ENCODE assay signal across 10 mouse cellular contexts in genomic region chr17:12689537-12689936, GRCm38 (mm10). TPM values are rescaled to one million over a fixed set of nuclear protein-coding genes. Genes with fewer than 3 reads are reported as not detected.
DNase-seq lines count a peak whose midpoint lies in the region; ATAC-seq and TF ChIP-seq lines count a peak whose summit lies in the region.
"Had no signal": no experiment of that assay in that cellular context is flagged by ENCODE, and none has a peak within 500 bp of the region (broad histone marks: within the 10 kb centered on the region; RNA-seq: fewer than 3 reads in every experiment).

No protein-coding gene starts in this region.

- H3K79me2 ChIP-seq in heart, adult 2 months (replicated peaks; ENCODE audit: control insufficient read depth, insufficient read depth, low read length): no peaks in the 10 kb centered on the region

- peaks cover 6% of the 10 kb centered on the region; the same call in 1 of the 2 replicates for H3K4me1 ChIP-seq in heart, adult 2 months (ENCODE audit: control insufficient read depth, insufficient read depth, low read length)

- H3K36me3 ChIP-seq in heart, adult 2 months (ENCODE audit: control insufficient read depth, insufficient read depth, low read length): no peaks in the 10 kb centered on the region

- ATAC-seq in granulocyte monocyte progenitor cell, adult 5-6 weeks (replicated peaks; ENCODE audit: poor library complexity, severe bottlenecking): no peak; the same call in 1 of the 2 replicates

- TF ChIP-seq CTCF in heart, adult 2 months (IDR thresholded peaks at IDR 0.05): peak; percentile 74

- DNase-seq in heart, adult 2 months: peak in 1 of 2 experiments; percentile 24
- DNase-seq in heart, postnatal 25 days (ENCODE audit: low spot score): no peak
- DNase-seq in right cerebral cortex, postnatal 10 days (ENCODE audit: low spot score in 2 of 2): peak; percentile 58 to 71
- DNase-seq in right cerebral cortex, adult 18-20 months: no peak
- DNase-seq in heart, postnatal 10 days: peak; percentile 45 to 66
- peak; percentile 64 for DNase-seq in naive thymus-derived CD4-positive, alpha-beta T cell, adult 2 months (ENCODE audit: low read depth)
- DNase-seq in c-Kit-positive CD71-positive TER-119-positive erythroid progenitor cells, embryonic 14.5 days (ENCODE audit: low spot score): no peak

- TF ChIP-seq POLR2A in heart, adult 2 months (IDR thresholded peaks at IDR 0.05; ENCODE audit: insufficient read depth, low read depth, low read length): no peak

- no peaks in the 10 kb centered on the region for H3K27me3 ChIP-seq in heart, adult 2 months (ENCODE audit: control insufficient read depth, insufficient read depth, low read length)

- intact Hi-C loops in heart, adult 2 months (cut with DNase I): no loop called here
- intact Hi-C loops in heart, postnatal 25 days (cut with DNase I): no loop called here
- intact Hi-C loops in heart, postnatal 10 days (cut with DNase I): loop anchor here (1.0 kb wide), 1 partner anchor 274 kb away; no protein-coding TSS in a partner anchor

- 68% methylated on average over 3 of the region's 3 CpGs for WGBS in heart, adult 2 months

- TF ChIP-seq EP300 in heart, adult 2 months (IDR thresholded peaks at IDR 0.05; ENCODE audit: insufficient read depth, low read depth, low read length): no peak

- H3K27ac ChIP-seq in heart, adult 2 months: peak overlapping the region; percentile 83
- H3K27ac ChIP-seq: macrophage had no signal

- H3K9ac ChIP-seq in heart, adult 2 months (ENCODE audit: low read depth, low read length): no peak overlapping the region

- no peak overlapping the region for H3K4me3 ChIP-seq in heart, adult 2 months

RNA-seq across cellular contexts. Expression of gene Slc22a1, which starts 13.9 kb away (rescaled TPM):
- total RNA-seq in heart, adult 2 months (2021): 10 to 100 TPM in 1 of 2 experiments, 1 to 10 TPM in 1; 7.9 to 10.8 TPM
- 2.7 and 9.0 TPM in 2 replicates for polyA plus RNA-seq in heart, adult 2 months (2012; rRNA removed)
- 10 to 100 TPM; 11.3 to 12.8 TPM for total RNA-seq in heart, postnatal 25 days (2021)
- total RNA-seq in heart, postnatal 10 days (2021): 1 to 10 TPM; 2.3 to 3.4 TPM
- not detected in 2 replicates for total RNA-seq in granulocyte monocyte progenitor cell, adult 5-6 weeks (2014; fragmentation: Nextera tagmentation)
- not detected in 2 replicates for total RNA-seq in granulocyte monocyte progenitor cell, adult 5-6 weeks (2017)
- polyA plus RNA-seq: macrophage; testis, adult 2 months had no signal

Comparison
In these comparisons a context has a peak if more than half of its experiments do, and no peak if none do; other contexts are left out.
1. DNase-seq: peak in right cerebral cortex, postnatal 10 days (2 of 2), heart, postnatal 10 days (2 of 2) and naive thymus-derived CD4-positive, alpha-beta T cell, adult 2 months (single experiment); none in heart, postnatal 25 days (single experiment), right cerebral cortex, adult 18-20 months (single experiment) and c-Kit-positive CD71-positive TER-119-positive erythroid progenitor cells, embryonic 14.5 days (single experiment).